Mouse (Mus musculus) ES-E14 (cell line): Measurements from ENCODE around the gene Tshz3.

ENCODE experiments used
- HCFC1 ChIP-seq: IDR thresholded peaks from 2 replicates; pipeline ENCODE4 v1.6.1; 2012; ENCODE audit warnings: low read length, inconsistent platforms, borderline replicate concordance; ENCODE audit not compliant: insufficient read depth
- ZNF384 ChIP-seq: IDR thresholded peaks from 2 replicates; pipeline ENCODE4 v1.6.1; 2012; ENCODE audit warnings: low read depth, low read length, inconsistent platforms

DNA sequence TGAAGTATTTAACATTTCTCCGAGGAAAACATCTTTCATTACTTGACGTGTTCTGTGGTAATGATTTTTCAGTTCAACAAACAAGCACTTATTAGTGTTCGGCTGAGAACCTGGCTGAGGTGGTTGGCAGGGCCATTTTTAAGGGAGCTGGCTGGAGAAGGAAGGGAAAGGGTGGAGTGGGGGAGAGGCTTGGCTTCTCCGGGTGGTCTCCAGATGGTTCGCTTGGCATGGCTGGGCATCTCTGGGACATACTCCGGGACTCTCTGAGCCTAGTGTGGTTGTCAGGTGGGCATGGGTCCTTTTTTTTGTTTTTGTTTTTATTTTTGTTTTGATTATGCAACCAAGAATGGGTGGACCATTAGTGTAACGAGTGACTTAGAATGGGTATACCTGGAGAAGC is 16.4 kb downstream of the Tshz3 start:
- no peak for TF ChIP-seq HCFC1
- TF ChIP-seq ZNF384 = no peak
